Mouse (Mus musculus): ENCODE data around the gene Fcamr. TPM values are rescaled to one million over a fixed set of nuclear protein-coding genes. Genes with fewer than 3 reads are reported as not detected.

The Fcamr gene
- polyA plus RNA-seq, 2 experiments from 2014 or later, result 0.43 to 0.71 TPM

GRCm38 (mm10) chr1:130804279-130804678, 3.6 kb downstream of the Fcamr start:
- no peak for ATAC-seq

- no peak for ATAC-seq
Observed at GRCm38 (mm10) chr1:130810906-130811305, 10.2 kb downstream of the Fcamr start.

- no peak for ATAC-seq
Observed at GRCm38 (mm10) chr1:130811316-130811715, 10.6 kb downstream of the Fcamr start.

- no peak for ATAC-seq
Observed at GRCm38 (mm10) chr1:130819737-130820136, 19.0 kb downstream of the Fcamr start.

- peak; percentile 94 for ATAC-seq
Observed at GRCm38 (mm10) chr1:130820316-130821148, 19.8 kb downstream of the Fcamr start.

- ATAC-seq, result no peak
Observed at GRCm38 (mm10) chr1:130821149-130821471, 20.4 kb downstream of the Fcamr start.

GRCm38 (mm10) chr1:130821911-130822625, 21.4 kb downstream of the Fcamr start:
- no peak for ATAC-seq

- ATAC-seq, result no peak
Observed at GRCm38 (mm10) chr1:130826448-130826847, 25.7 kb downstream of the Fcamr start, which contains the start of gene Pigr. TSS of gene Pigr (plus strand) at chr1:130826684.

GRCm38 (mm10) chr1:130828656-130829055, 28.0 kb downstream of the Fcamr start:
- ATAC-seq, result no peak

- no peak for ATAC-seq
Observed at GRCm38 (mm10) chr1:130829906-130830830, 29.5 kb downstream of the Fcamr start.

- ATAC-seq, result no peak
Observed at GRCm38 (mm10) chr1:130832230-130833149, 31.8 kb downstream of the Fcamr start.

- ATAC-seq, result no peak
Observed at GRCm38 (mm10) chr1:130835161-130835936, 34.6 kb downstream of the Fcamr start.

- peak; percentile 91 for ATAC-seq
Observed at GRCm38 (mm10) chr1:130838288-130838687, 37.6 kb downstream of the Fcamr start.

- no peak for ATAC-seq
Observed at GRCm38 (mm10) chr1:130840599-130841379, 40.1 kb downstream of the Fcamr start.

- no peak for ATAC-seq
Observed at GRCm38 (mm10) chr1:130841621-130842020, 40.9 kb downstream of the Fcamr start.

GRCm38 (mm10) chr1:130844516-130844915, 43.8 kb downstream of the Fcamr start:
- ATAC-seq, result no peak

- peak; percentile 32 for ATAC-seq
Observed at GRCm38 (mm10) chr1:130849530-130850214, 49.0 kb downstream of the Fcamr start.

GRCm38 (mm10) chr1:130850405-130850804, 49.7 kb downstream of the Fcamr start:
- peak; percentile 86 for ATAC-seq

- no peak for ATAC-seq
Observed at GRCm38 (mm10) chr1:130854819-130855218, 54.1 kb downstream of the Fcamr start.

Measured in CD4-positive, CD25-positive, alpha-beta regulatory T cell, adult 4 months (primary cell).